Mouse (Mus musculus) urinary bladder, postnatal 4 days (tissue): ENCODE results near the gene Chmp4b.

Experiments
- DNase-seq, 2 experiments: peaks; one replicate each; pipeline ENCODE4 v3.0.0; 2021 to 2022; ENCODE audit warnings: low spot score in 2 of 2

Gene Chmp4b

DNA sequence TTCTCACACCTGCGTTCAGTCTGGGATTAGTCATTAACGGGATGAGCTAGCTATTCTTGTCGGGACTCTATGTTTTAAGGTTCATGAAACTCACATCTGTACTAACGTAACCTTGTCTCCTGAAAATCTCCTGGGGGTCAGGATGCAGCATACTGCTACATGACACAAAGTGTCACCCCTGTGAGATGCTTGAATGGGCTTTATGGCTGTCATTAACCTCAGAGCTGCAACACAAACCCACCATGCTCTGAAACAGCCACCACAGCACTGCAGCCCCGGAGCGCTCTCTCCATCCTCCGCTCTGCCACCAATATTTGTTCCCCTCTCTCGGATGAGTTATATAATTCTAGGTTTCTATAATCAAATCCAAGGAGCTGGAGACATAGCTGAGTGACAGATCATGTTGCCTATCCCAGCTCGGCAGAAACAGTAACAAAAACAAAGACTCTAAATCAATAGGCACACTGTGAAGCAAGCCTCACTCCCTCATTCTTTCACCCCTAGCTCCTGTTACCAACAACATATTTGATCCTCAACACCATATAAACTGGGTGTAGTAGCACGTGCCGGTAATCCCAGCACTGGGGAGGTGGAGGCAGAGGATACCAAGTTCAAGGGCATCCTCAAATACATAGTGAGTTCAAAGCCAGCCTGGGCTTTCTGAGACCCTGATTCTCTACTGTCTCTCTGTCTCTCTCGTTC, 67.5 kb downstream of the Chmp4b start:
- no peak for DNase-seq

DNA sequence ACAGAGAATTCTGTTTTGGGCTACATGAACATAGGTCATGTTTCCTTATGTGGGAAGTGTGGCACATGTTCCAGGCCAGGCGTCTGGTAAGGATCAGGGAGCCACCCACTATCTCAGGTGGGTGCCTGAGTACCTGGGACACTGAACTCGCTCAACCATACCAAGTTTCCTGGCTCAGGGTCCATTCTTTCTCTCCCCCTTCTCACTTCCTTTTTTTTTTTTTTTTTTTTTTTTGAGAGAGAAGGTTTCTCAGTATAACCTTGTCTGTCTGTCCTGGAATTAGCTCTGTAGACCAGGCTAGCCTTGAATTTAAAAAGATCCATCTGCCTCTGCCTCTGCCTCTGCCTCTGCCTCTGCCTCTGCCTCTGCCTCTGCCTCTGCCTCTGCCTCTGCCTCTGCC, 68.8 kb downstream of the Chmp4b start:
- DNase-seq: no peak

- no peak for DNase-seq
Measured at GRCm38 (mm10) chr2:154723473-154723872, 72.0 kb downstream of the Chmp4b start.

DNA sequence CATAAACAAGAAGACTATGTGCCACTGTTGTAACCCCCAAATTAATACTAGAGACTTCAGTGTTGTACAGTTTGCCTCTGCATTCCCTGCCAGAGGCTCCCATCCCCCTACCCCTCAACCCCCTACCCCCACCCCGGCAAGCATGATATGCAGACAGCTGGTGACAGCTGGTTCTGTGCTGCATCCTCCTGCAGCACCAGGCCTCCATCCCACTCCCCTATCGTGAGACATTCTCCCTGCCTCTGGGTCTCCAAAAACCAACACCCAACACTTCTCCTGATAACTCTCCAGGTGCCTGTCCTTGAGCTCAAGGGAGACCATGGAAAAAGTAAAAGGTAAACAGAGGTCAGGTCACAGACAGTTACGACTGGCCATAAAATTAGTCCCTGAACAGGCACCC, 78.2 kb downstream of the Chmp4b start:
- DNase-seq: no peak

- no peak for DNase-seq
Measured at GRCm38 (mm10) chr2:154730841-154731240, 79.3 kb downstream of the Chmp4b start.

DNA sequence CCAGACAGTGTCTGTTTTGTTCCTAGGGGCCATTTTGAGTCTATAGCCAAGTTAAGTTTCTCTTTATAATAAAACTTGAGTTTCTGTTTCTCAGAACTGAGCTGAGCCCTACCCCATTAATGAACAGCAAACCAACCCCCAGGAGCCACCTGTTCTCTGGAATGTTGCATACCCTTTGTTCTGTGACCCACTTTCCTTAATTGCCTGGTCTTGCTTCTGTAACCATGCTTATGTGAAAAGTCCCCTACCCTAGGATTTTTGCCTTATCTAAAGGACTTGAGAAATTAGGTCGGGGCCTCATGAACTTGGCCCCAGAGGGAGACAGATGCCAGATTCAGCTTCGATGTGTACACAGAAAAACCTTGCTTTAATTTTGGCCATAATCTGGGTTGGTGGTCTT, 80.4 kb downstream of the Chmp4b start:
- no peak for DNase-seq

DNA sequence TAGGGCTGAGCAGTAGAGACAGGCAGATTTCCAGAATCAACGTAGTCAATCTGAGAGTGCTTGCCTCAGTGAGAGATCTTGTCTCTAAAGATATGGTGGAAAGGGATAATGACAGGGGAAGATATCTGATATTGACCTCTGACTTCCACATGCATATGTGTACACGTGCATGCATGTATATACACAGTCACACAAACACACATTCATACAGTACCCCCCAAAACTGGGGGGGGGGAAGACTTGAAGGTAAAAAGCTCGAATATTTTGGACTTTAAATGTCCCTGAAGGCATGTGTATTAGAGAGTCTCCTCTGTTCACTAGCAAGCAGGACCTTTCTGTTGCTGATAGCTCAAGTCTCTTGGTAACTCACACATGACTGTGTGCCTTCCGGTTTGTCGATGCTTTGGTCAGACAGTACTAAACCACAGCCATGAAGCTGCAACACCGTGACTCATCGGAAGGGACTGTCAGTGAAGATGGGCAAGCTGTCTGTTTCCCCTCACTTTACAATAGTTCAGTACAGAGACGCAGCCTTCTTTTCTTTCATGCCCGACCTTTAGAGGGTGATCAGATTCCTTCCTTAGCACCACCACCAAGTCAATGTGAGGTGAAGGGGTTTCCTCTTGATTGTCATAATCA, 81.1 kb downstream of the Chmp4b start:
- no peak for DNase-seq

DNA sequence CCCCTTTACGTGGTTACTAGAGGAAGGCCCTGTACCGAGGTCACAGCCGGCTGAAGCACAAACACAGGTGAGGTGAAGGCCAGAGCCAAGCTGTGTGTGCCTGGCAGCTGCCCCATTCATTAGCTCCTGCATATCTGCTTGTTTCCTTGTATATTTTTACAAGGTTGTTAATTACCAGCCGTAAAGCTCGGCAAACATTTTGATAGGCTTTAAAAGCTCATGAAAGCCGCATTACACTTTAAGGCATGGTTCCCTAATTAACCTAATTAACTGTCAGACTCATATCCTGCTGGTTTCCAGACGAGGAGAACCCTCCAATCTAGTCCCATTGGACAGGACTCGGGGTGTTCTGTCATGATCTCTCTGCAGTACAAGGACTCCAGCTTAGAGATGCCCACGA, 83.5 kb downstream of the Chmp4b start:
- DNase-seq: no peak

- no peak for DNase-seq
Measured at GRCm38 (mm10) chr2:154735416-154735815, 83.9 kb downstream of the Chmp4b start.

DNA sequence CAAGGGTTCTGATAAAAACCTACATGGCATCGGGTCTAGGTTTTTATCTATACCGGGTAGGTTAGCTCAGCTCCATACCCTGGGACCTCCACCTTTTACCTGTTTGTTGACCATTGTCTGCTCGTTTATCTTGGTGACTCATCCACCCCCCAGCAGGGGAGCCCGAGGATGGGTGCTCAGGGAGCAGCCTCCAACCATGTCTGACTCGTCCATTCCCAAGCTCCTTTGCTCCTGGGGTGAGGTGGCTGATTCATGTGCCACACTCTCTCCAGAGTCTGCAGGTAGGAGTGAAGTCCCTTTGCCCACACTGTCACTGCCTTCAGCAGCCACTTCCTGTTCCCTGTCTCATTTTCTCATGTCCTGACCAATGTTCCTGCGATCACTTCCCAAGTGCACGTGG, 84.5 kb downstream of the Chmp4b start:
- DNase-seq: no peak

DNA sequence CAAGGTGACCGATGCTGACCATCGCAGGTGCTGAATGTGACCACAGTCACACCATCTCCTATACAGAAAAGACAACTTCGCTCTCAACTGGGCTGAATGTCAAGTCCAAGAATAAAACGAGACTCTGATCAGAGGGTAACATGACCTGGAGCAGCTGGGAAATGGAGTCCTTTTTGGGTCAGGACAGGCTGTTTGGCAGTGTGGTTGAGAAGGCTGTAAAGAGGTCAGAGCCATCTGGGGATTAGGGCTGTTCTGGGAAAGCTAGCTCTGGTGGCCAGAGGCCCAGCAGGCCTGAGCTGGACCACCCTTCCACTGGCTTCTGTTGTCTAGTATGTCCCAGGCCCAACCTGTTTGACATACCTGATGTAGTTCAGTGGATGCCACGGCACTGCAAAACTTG, 87.1 kb downstream of the Chmp4b start:
- no peak for DNase-seq

GRCm38 (mm10) chr2:154742911-154743819, 91.7 kb downstream of the Chmp4b start:
- no peak for DNase-seq

GRCm38 (mm10) chr2:154743915-154744314, 92.4 kb downstream of the Chmp4b start:
- DNase-seq: no peak
